Mouse (Mus musculus): ENCODE measurements at regions not wholly inside any gene's neighbourhood (a gene's known extent, or its start where the extent isn't known, plus 50 kb on each side); places are given as distances from the start of the nearest gene placed in this dataset.

- no peaks in the 10 kb centered on the region for H3K4me1 ChIP-seq (ENCODE audit: control insufficient read depth, insufficient read depth, low read length)
- H3K27ac ChIP-seq (ENCODE audit: insufficient read depth, low read depth, low read length), result no peak overlapping the region
- H3K4me3 ChIP-seq (ENCODE audit: insufficient read depth, low read length), result no peak overlapping the region
- TF ChIP-seq CTCF (IDR thresholded peaks at IDR 0.05; ENCODE audit: low read depth, low read length) (no peak), POLR2A (IDR thresholded peaks at IDR 0.05; ENCODE audit: borderline replicate concordance, low read depth, low read length) (no peak)
Measured at GRCm38 (mm10) chr1:164509226-164509625, 51.1 kb upstream of the Atp1b1 start.

GRCm38 (mm10) chr1:164508556-164508955 is 50.4 kb upstream of the Atp1b1 start:
- H3K27ac ChIP-seq (ENCODE audit: insufficient read depth, low read depth, low read length), result no peak overlapping the region
- H3K4me1 ChIP-seq (ENCODE audit: control insufficient read depth, insufficient read depth, low read length), result no peaks in the 10 kb centered on the region
- no peak overlapping the region for H3K4me3 ChIP-seq (ENCODE audit: insufficient read depth, low read length)
- no peak for TF ChIP-seq CTCF (IDR thresholded peaks at IDR 0.05; ENCODE audit: low read depth, low read length)

- no peak overlapping the region for H3K27ac ChIP-seq (ENCODE audit: insufficient read depth, low read depth, low read length)
- no peak for TF ChIP-seq POLR2A (IDR thresholded peaks at IDR 0.05; ENCODE audit: borderline replicate concordance, low read depth, low read length)
- TF ChIP-seq CTCF (IDR thresholded peaks at IDR 0.05; ENCODE audit: low read depth, low read length), result no peak
- H3K4me3 ChIP-seq (ENCODE audit: insufficient read depth, low read length), result no peak overlapping the region
- no peaks in the 10 kb centered on the region for H3K4me1 ChIP-seq (ENCODE audit: control insufficient read depth, insufficient read depth, low read length)
Measured at GRCm38 (mm10) chr1:164508106-164508505, 50.0 kb upstream of the Atp1b1 start.
